Mouse (Mus musculus) forebrain, embryonic 14.5 days (tissue): ENCODE data around the gene Rpl26. TPM values are rescaled to one million over a fixed set of nuclear protein-coding genes. Genes with fewer than 3 reads are reported as not detected.
A peak's percentile ranks its signal among the peaks of the same experiment; 100 is the strongest.

Experiments
- ATAC-seq: fragments of 200-750 bp; cut with Nextera tagmentation; 2 replicates; pipeline ENCODE4 v1.8.0; 2017; ENCODE audit warnings: mild to moderate bottlenecking, moderate library complexity
- DNase-seq: peaks from one replicate; pipeline ENCODE4 v3.0.0-alpha.2; 2015; ENCODE audit warnings: low spot score
- H3K27ac ChIP-seq: fragments of 300-500 bp; sonication (generic); 2 replicates; pipeline ENCODE4 v1.5.1; 2014; ENCODE audit warnings: low read depth, mild to moderate bottlenecking, control low read depth, low read length, moderate library complexity
- H3K27me3 ChIP-seq: fragments of 300-500 bp; sonication (generic); replicated peaks from 2 replicates; pipeline ENCODE4 v1.6.1; 2014; ENCODE audit warnings: low read length, control low read depth, mixed read lengths; ENCODE audit not compliant: control insufficient read depth, insufficient read depth
- H3K36me3 ChIP-seq: fragments of 300-500 bp; sonication (generic); 2 replicates; pipeline ENCODE4 v1.6.1; 2014; ENCODE audit warnings: low read length, control low read depth; ENCODE audit not compliant: control insufficient read depth, insufficient read depth
- H3K4me1 ChIP-seq: fragments of 300-500 bp; sonication (generic); 2 replicates; pipeline ENCODE4 v1.6.1; 2014; ENCODE audit warnings: antibody characterized with exemption, low read length, control low read depth; ENCODE audit not compliant: control insufficient read depth, insufficient read depth
- H3K4me2 ChIP-seq: fragments of 300-500 bp; sonication (generic); 2 replicates; pipeline ENCODE4 v1.6.1; 2014; ENCODE audit warnings: mild to moderate bottlenecking, control low read depth, low read length
- H3K4me3 ChIP-seq: fragments of 300-500 bp; sonication (generic); 2 replicates; pipeline ENCODE4 v1.5.1; 2014; ENCODE audit warnings: low read depth, low read length, control low read depth
- H3K9ac ChIP-seq: fragments of 300-500 bp; sonication (generic); 2 replicates; pipeline ENCODE4 v1.6.1; 2014; ENCODE audit warnings: mild to moderate bottlenecking, low read length, control low read depth, moderate library complexity
- H3K9me3 ChIP-seq: fragments of 300-500 bp; sonication (generic); replicated peaks from 2 replicates; pipeline ENCODE4 v1.6.1; 2016; ENCODE audit warnings: low read length, control low read depth, mixed read lengths; ENCODE audit not compliant: control insufficient read depth
- WGBS: fragments of 180-500 bp; shearing (Covaris S2); extraction: QIAGEN DNeasy Blood & Tissue Kit; methylation state at CpG from one replicate; pipeline ENCODE4 v1.1.7; 2014; 5-methylcytosine and 5-hydroxymethylcytosine counted together
- polyA plus RNA-seq: library from polyadenylated mRNA; unstranded; fragments of >200 nt; fragmentation: Nextera tagmentation; extraction: Ambion mirVana; gene quantifications from 2 replicates; pipeline ENCODE4 v1.2.1, GENCODE M21; 2014

The Rpl26 gene
- polyA plus RNA-seq, 1 experiment from 2014 or later: 871 TPM

DNA sequence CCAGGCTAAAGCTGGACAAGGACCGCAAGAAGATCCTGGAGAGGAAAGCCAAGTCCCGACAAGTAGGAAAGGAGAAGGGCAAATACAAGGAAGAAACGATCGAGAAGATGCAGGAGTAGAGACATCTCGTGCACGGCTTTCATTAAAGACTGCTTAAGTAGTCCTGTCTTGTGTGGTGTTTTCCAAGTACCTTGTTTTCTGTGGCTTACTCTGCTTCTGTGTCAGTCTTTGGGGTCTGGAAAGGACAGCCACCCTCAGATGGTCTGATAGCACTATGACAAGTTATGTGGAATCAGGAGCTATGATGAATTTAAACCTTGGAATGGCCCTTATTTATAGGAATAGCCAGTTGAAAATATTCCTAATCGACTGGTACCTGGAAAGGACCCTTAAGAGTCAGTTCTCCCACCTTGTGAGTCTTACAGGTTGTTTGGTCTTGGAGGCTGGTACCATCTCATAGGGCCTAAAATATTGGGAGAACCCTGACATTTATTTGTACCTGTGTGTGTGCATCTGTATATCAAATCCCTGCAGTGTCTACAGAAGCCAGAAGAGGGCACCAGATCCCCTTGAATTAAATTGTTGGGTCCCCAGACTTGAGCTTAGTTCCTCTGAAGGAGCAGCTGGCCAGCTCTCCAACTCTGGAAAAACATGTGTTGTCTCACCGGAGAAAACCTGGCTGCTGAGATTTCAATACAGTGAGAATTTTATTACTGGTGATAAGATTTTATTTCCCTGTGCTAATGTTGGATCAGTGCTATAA is 3.2 kb downstream of the Rpl26 start:
- Histone ChIP-seq H3K36me3 (peaks cover 56% of the 10 kb centered on the region), H3K9me3 (no peaks in the 10 kb centered on the region), H3K4me1 (peaks cover 5% of the 10 kb centered on the region; the same call in 1 of the 2 replicates), H3K27ac (no peak overlapping the region), H3K4me3 (no peak overlapping the region), H3K4me2 (no peak overlapping the region), H3K9ac (no peak overlapping the region), H3K27me3 (no peaks in the 10 kb centered on the region)
- 79% methylated on average over 8 of the region's 8 CpGs for WGBS
- DNase-seq (peak; percentile 90), ATAC-seq (no peak)

DNA sequence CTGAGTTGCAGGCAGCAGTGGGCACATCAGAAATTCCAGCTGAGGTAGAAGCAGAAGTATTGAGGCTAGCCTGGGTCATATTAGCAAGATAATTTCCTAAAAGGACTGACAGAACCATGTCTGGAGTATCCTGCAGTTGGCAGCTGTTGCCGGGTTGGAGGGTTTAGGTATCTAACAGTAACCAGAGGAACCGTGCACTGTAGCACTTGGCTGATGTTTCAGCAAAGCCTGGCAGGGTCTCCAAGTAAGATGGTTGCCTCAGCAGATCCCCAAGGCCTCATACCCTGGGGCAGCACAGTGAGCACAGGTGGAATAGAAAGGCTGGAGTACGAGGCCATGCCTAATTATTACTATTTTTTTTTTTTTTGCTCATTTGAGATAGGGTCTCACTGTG is 3.8 kb downstream of the Rpl26 start:
- H3K27ac ChIP-seq: no peak overlapping the region

DNA sequence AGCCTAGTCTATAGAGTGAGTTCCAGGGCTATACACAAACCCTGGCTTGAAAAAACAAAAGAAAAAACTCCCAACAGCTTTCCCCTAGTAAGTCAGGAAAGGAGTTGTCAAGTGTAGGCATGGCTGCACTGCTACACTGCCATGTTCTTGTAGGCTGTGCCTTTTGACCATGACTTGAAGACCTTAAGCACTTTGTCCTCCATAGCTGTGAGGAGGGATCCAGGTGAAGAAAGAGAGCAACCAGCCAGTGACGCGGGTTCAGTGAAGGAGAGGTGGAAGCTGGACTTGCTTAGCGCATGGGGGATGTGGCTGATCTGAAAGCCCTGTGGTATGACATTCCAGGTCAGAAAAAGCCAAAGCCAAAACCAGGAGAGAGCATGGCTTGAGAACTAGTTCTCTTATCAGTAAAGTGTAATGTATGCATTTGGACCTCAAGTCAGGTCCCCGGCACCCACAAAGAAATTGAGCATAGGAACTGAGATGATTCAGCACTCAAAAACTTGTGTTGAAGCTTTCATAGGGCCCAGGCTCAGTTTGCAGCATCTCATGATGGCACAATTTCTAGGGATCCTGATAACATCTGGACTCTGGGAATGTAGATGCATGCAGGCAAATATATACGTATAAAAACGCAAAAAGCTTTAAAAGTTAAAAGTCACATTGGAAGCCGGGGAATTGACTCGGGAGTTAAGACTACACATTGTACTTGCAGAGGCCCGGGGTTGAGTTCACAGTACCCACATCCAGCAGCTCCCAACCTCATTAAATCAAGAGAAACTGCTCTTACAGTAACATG is 4.5 kb downstream of the Rpl26 start:
- H3K9me3 ChIP-seq: no peaks in the 10 kb centered on the region
- 92% methylated on average over 9 of the region's 9 CpGs for WGBS
- H3K9ac ChIP-seq: no peak overlapping the region
- H3K27ac ChIP-seq: no peak overlapping the region
- H3K4me3 ChIP-seq: no peak overlapping the region
- ATAC-seq (no peak), DNase-seq (no peak)
- no peak overlapping the region for H3K4me2 ChIP-seq
- H3K36me3 ChIP-seq: peaks cover 56% of the 10 kb centered on the region
- H3K4me1 ChIP-seq: peaks cover 5% of the 10 kb centered on the region; the same call in 1 of the 2 replicates
- H3K27me3 ChIP-seq: no peaks in the 10 kb centered on the region

More for the DNA sequence above, 3.8 kb downstream of the Rpl26 start:
- H3K9me3 ChIP-seq: no peaks in the 10 kb centered on the region
- H3K4me2 ChIP-seq: no peak overlapping the region
- DNase-seq (no peak), ATAC-seq (no peak)
- no peak overlapping the region for H3K4me3 ChIP-seq
- 94% methylated on average over 3 of the region's 3 CpGs for WGBS
- H3K9ac ChIP-seq: no peak overlapping the region
- no peaks in the 10 kb centered on the region for H3K27me3 ChIP-seq
- H3K4me1 ChIP-seq: peaks cover 5% of the 10 kb centered on the region; the same call in 1 of the 2 replicates
- H3K36me3 ChIP-seq: peaks cover 56% of the 10 kb centered on the region

DNA sequence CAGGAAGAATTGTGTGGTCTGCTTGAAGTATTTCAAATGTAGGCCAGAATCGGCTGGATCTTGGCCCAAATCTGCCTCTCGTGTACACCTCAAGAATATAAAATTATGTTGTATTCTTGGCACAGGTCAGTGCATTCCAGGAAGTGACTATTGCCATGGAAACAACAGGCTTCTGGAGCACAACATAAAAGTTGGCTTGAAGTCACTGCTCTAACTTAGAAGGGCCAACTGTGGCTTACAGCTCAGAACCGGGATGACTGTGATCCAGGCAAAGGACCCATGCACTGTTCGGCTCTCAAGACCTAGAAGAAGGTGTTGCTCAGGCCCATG is 5.0 kb downstream of the Rpl26 start:
- DNase-seq (no peak), ATAC-seq (no peak)
- H3K27ac ChIP-seq: no peak overlapping the region
- H3K9ac ChIP-seq: no peak overlapping the region
- H3K4me1 ChIP-seq: peaks cover 5% of the 10 kb centered on the region; the same call in 1 of the 2 replicates
- H3K4me3 ChIP-seq: no peak overlapping the region
- H3K27me3 ChIP-seq: no peaks in the 10 kb centered on the region
- no peaks in the 10 kb centered on the region for H3K9me3 ChIP-seq
- WGBS: 78% methylated on average over 4 of the region's 4 CpGs
- H3K36me3 ChIP-seq: peaks cover 56% of the 10 kb centered on the region
- no peak overlapping the region for H3K4me2 ChIP-seq

DNA sequence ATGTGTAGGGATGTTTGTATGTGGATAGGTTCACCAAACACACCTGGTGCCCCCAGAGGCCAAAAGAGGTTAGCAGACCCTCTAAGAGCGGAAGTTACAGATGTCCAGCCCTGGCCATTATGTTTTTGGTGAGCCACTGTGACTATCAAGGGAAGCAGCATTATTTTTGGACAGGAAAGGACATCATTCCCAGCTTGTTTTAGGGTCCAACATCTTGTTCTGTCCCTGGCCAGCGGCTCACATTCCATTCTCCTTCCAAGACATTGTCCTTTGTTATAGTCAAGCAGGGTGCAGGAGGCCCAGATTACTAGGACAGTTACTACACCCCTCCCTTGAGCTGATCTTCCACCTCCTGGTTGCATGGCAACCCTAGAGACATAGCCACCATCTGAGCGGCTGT is 5.9 kb downstream of the Rpl26 start:
- no peak overlapping the region for H3K9ac ChIP-seq
- peaks cover 5% of the 10 kb centered on the region; the same call in 1 of the 2 replicates for H3K4me1 ChIP-seq
- no peaks in the 10 kb centered on the region for H3K9me3 ChIP-seq
- WGBS: 75% methylated on average over 3 of the region's 3 CpGs
- peaks cover 55% of the 10 kb centered on the region for H3K36me3 ChIP-seq
- ATAC-seq (no peak), DNase-seq (no peak)
- no peak overlapping the region for H3K27ac ChIP-seq
- H3K27me3 ChIP-seq: no peaks in the 10 kb centered on the region
- H3K4me2 ChIP-seq: no peak overlapping the region
- no peak overlapping the region for H3K4me3 ChIP-seq

DNA sequence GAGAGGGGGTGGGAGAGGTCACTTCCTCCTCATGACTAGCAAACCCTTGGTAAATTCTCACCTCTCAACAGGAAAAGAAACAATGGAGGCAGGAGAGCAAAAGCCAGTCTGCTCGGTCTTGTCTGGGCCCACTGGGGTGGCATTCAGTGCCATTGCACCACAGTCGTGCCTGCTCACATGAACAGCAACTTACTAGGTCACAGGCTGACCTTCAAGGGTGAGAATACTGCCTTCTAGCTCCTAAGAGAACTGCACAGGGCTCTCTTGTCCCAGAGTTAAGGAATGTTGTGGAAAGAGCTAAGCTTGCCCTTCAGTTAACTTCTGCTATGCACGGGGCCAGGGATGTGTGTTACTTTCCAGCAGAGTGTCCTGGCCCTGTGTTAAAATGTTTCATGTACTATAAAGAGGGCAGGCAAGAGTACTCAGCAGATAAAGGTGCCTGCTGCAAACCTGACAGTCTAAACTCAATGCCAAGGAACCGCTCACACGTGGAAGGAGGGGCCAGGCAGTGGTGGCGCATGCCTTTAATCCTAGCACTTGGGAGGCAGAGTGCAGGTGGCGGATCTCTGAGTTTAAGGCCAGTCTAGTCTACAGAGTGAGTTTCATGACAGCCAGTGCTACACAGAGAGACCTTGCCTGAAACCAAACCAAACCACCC is 7.6 kb downstream of the Rpl26 start:
- Histone ChIP-seq H3K9me3 (no peaks in the 10 kb centered on the region), H3K4me1 (no peaks in the 10 kb centered on the region), H3K27me3 (no peaks in the 10 kb centered on the region), H3K27ac (no peak overlapping the region), H3K4me3 (no peak overlapping the region), H3K9ac (no peak overlapping the region), H3K36me3 (peaks cover 38% of the 10 kb centered on the region), H3K4me2 (no peak overlapping the region)
- DNase-seq (no peak), ATAC-seq (no peak)
- WGBS: 54% methylated on average over 7 of the region's 7 CpGs

DNA sequence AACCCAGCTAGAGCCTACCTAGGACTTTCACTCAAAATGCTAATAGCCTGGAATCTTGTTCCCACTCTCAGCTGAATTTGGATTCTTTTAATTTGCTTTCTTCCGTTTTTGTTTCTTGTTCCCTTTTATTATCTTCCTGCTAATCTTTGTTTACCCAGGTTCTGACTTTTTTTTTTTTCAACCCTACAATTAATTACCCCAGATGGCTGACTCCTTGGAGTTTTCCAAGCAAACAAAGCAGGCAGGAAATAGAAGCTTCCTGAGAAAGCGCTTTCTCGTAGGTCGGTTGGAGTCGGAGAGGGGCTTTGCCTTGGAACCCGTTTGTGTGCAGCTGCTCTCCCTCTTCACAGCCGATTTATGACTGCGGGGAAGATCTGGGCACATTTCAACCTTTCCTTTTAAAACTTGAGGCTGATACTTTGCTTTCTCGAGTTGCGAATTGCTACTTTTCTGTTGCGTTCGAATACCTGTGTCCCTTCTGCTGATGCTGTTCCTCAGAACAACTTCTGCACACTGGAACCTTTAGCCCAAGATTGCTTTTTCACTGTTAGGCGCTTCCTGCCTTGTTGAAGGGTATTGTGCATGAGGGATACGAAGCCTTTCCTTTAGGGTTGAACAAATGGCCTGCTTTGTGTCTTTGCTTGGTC is 10.3 kb downstream of the Rpl26 start:
- Histone ChIP-seq H3K4me1 (no peaks in the 10 kb centered on the region), H3K27ac (no peak overlapping the region), H3K27me3 (no peaks in the 10 kb centered on the region), H3K36me3 (peaks cover 12% of the 10 kb centered on the region), H3K9ac (no peak overlapping the region), H3K9me3 (no peaks in the 10 kb centered on the region), H3K4me3 (no peak overlapping the region), H3K4me2 (no peak overlapping the region)
- 67% methylated on average over 14 of the region's 14 CpGs for WGBS
- no peak for DNase-seq
- no peak for ATAC-seq

DNA sequence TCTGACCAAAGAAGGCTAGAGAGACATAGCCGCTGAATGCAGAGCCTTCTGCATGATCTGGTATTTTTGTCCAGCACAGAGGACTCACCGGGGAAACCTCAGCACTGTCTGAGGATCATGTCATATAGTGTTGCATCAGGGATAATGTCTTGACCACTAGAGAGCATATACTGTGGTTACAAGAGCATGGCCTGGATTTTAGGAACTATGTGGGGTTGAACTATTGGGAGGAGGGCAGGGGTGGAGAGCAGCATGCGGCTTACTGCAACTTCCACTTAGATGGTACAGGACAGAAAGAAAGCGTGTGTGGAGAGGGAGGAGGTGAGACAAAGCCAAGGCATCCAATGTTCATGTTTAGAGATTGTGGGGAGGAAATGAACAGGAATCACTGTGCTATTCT is 13.2 kb downstream of the Rpl26 start:
- 91% methylated on average over 4 of the region's 4 CpGs for WGBS
- H3K27ac ChIP-seq: no peak overlapping the region
- no peaks in the 10 kb centered on the region for H3K4me1 ChIP-seq
- H3K9me3 ChIP-seq: no peaks in the 10 kb centered on the region
- ATAC-seq (no peak), DNase-seq (no peak)
- H3K4me2 ChIP-seq: no peak overlapping the region
- H3K36me3 ChIP-seq: no peaks in the 10 kb centered on the region
- H3K4me3 ChIP-seq: no peak overlapping the region
- H3K9ac ChIP-seq: no peak overlapping the region
- H3K27me3 ChIP-seq: no peaks in the 10 kb centered on the region
